Mouse (Mus musculus): ENCODE data around the gene Galnt18. TPM values are rescaled to one million over a fixed set of nuclear protein-coding genes. Genes with fewer than 3 reads are reported as not detected.

The Galnt18 gene
- not detected in 2 replicates for polyA plus RNA-seq (2012)

- TF ChIP-seq GATA1 (IDR thresholded peaks at IDR 0.05; ENCODE audit: low read length): no peak
Measured at GRCm38 (mm10) chr7:111779504-111780242, at the start of gene Galnt18. Gene Galnt18 (minus strand): TSS chr7:111779977.

- TF ChIP-seq GATA1 (IDR thresholded peaks at IDR 0.05; ENCODE audit: low read length): no peak
Measured at GRCm38 (mm10) chr7:111827337-111827736, 47.6 kb upstream of the Galnt18 start.

- no peak for TF ChIP-seq GATA1 (IDR thresholded peaks at IDR 0.05; ENCODE audit: low read length)
Measured at GRCm38 (mm10) chr7:111813093-111813492, 33.3 kb upstream of the Galnt18 start.

GRCm38 (mm10) chr7:111811036-111811435 lies 31.3 kb upstream of the Galnt18 start:
- TF ChIP-seq GATA1 (IDR thresholded peaks at IDR 0.05; ENCODE audit: low read length): no peak

DNA sequence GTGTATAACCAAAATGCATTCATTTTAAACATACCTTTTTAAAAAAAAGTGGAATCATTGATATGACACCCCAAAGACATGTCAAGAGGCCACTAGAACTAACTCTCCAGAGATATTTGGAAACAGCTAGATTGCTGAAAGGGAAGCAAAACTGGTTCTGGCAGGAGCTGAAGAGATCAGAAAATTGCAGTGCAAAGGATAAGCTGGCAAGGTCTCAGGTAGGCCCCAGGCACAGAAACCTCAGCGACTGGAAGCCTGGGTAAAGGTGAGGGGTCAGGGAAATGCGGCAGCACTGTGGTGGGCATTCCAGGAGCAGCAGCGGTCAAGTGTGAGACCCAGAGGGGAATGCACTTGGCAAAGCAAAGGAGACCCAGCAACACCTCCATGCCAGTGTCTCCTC lies 30.0 kb upstream of the Galnt18 start:
- TF ChIP-seq GATA1 (IDR thresholded peaks at IDR 0.05; ENCODE audit: low read length): no peak

DNA sequence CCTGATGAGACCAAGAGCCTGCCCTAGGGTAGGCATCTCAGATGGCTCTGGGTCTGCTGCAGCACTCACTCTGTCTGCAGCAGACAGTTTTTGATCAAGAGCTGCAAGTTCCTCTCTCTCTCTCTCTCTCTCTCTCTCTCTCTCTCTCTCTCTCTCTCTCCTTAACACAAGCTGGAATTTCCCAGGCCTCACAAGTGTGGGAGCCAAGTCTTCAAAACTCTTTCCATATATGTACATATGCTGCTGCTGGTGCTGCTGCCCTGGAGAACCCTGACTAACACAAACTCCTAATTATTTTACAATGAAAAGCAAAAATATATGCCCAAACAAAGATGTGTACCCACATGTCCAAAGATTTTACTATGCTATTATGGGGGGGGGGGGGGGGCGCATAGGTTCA lies 26.3 kb upstream of the Galnt18 start:
- no peak for TF ChIP-seq GATA1 (IDR thresholded peaks at IDR 0.05; ENCODE audit: low read length)

- no peak for TF ChIP-seq GATA1 (IDR thresholded peaks at IDR 0.05; ENCODE audit: low read length)
Measured at GRCm38 (mm10) chr7:111804646-111805045, 24.9 kb upstream of the Galnt18 start.

- TF ChIP-seq GATA1 (IDR thresholded peaks at IDR 0.05; ENCODE audit: low read length): no peak
Measured at GRCm38 (mm10) chr7:111800785-111801184, 21.0 kb upstream of the Galnt18 start.

DNA sequence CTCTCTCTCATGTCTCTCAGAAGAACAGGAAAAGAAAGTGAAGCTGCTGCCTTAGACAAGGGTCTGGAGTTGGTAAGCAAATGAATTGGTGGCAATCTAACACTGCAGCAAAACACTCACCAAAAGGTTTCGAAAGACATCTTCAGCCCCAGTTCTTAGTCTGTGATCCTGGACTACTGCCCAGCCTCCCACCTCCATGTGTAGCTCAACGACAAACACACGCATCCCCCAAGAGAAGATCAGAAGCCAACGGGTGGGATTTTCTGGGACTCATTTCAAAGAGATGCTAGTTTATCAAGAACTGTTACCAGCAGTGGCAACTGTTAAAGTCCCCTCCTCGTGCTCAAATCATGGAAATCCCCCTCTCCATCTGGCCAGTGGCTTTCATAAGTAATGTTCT lies 20.3 kb upstream of the Galnt18 start:
- TF ChIP-seq GATA1 (IDR thresholded peaks at IDR 0.05; ENCODE audit: low read length): no peak

DNA sequence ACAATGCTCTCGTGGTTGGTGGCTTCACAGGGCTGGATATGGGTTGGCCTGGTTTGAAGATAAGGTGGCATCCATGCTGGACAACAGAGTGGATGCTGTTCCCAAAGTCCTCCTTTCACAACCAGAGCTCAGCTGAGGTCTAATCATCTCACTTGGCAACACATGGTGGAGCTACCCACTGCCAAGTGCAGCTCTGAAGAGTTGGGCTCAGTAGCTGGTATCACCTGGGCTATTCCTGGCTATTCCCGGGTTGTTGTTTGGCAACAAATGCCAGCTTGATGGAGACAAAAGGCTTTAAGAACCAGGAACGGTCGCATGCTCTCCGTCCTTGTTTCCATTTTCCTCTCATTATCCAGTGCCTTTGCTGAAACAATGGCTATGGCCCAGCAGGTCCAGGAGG lies 19.2 kb upstream of the Galnt18 start:
- TF ChIP-seq GATA1 (IDR thresholded peaks at IDR 0.05; ENCODE audit: low read length): no peak

GRCm38 (mm10) chr7:111797337-111798010 lies 17.7 kb upstream of the Galnt18 start:
- no peak for TF ChIP-seq GATA1 (IDR thresholded peaks at IDR 0.05; ENCODE audit: low read length)

DNA sequence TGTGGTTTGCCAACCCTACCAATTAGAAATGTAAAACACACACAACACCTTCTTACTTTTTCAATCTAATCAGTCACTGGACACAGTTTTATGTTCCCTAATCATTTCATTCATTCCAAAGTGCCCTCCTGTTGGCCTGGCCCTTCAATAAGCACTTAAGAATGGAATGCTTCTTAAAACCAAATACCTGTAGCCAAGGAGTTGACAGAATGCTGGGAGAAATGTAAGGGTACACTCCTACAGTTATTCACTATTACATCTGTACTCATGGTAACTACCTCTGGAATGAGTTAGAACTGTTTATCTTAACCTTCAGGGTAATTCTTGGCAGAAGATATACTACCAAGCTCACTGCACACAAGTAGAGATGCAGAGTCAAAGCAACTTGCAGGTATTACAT lies 15.3 kb upstream of the Galnt18 start:
- TF ChIP-seq GATA1 (IDR thresholded peaks at IDR 0.05; ENCODE audit: low read length): no peak

GRCm38 (mm10) chr7:111792154-111792553 lies 12.4 kb upstream of the Galnt18 start:
- no peak for TF ChIP-seq GATA1 (IDR thresholded peaks at IDR 0.05; ENCODE audit: low read length)

DNA sequence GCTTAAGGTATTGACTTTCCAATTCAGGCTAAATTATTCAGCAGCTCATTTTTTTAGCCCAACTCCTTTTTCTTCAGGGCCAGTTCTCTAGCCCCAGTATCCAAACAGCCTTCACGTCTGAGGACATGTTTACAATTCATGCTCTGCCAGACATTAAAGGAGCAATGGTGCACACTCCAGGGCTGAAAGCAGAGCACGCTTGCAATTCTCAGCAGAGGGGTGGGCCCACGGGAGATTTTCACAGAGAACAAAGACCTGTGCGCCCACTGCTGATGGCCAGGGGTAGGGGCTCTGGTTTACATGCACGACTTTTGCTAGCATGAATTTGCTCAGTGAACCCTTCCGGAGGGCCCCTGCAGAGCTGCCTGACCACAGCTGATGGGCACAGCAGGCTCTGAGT lies 11.6 kb upstream of the Galnt18 start:
- no peak for TF ChIP-seq GATA1 (IDR thresholded peaks at IDR 0.05; ENCODE audit: low read length)

- no peak for TF ChIP-seq GATA1 (IDR thresholded peaks at IDR 0.05; ENCODE audit: low read length)
Measured at GRCm38 (mm10) chr7:111787921-111788320, 8.1 kb upstream of the Galnt18 start.

GRCm38 (mm10) chr7:111785478-111785877 lies 5.7 kb upstream of the Galnt18 start:
- no peak for TF ChIP-seq GATA1 (IDR thresholded peaks at IDR 0.05; ENCODE audit: low read length)

DNA sequence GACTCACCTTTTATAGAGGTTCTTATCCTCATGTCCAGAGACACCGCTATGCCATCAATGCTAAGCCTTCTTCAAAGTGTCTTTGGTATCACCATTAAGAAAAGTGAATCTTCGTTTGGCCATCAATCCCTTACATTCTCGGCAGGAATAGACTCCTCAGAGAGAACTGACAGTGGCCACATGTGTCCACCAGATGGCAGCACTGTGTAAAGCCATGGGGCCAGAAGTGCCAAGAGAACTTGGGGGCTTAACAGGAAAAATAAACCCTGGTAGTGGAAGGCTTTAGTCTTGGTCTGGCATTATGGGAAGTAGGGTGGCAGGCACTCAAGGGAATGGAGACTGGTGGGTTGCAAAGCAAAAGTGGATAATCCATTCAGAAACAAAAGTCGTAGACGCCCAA lies 2.3 kb upstream of the Galnt18 start:
- no peak for TF ChIP-seq GATA1 (IDR thresholded peaks at IDR 0.05; ENCODE audit: low read length)
